Mouse (Mus musculus) CH12.LX (cell line): ENCODE results near the gene C3. TPM values are rescaled to one million over a fixed set of nuclear protein-coding genes. Genes with fewer than 3 reads are reported as not detected.
A peak's percentile ranks its signal among the peaks of the same experiment; 100 is the strongest.

ENCODE experiments used
- DNase-seq: peaks from one replicate; pipeline ENCODE4 v3.0.0-alpha.2; 2013; ENCODE audit errors: extremely low read depth
- H3K27ac ChIP-seq: 2 replicates; pipeline ENCODE4 v1.5.1; 2012; ENCODE audit warnings: low read depth, mild to moderate bottlenecking, control low read depth, moderate library complexity; ENCODE audit not compliant: insufficient read depth
- H3K27me3 ChIP-seq: replicated peaks from 2 replicates; pipeline ENCODE3; 2012; ENCODE audit warnings: inconsistent platforms
- H3K36me3 ChIP-seq, 2 experiments: replicated peaks in 1 of 2; 2 replicates each; pipeline versions ENCODE3 to v1.6.1; 2012; ENCODE audit warnings: inconsistent platforms in 1 of 2, low read length in 1 of 2, mild to moderate bottlenecking in 1 of 2, mixed read lengths in 1 of 2, moderate library complexity in 1 of 2; ENCODE audit not compliant: control insufficient read depth in 1 of 2, insufficient read depth in 1 of 2
- H3K4me1 ChIP-seq, 2 experiments: 2 replicates each; pipeline ENCODE4 v1.6.1; 2012; ENCODE audit warnings: inconsistent platforms in 1 of 2, moderate library complexity in 1 of 2; ENCODE audit not compliant: insufficient read depth in 2 of 2, control insufficient read depth in 1 of 2
- H3K4me2 ChIP-seq: 2 replicates; pipeline ENCODE4 v1.6.1; 2012; ENCODE audit warnings: low read depth, mild to moderate bottlenecking, control low read depth; ENCODE audit not compliant: poor library complexity, insufficient read depth, severe bottlenecking
- H3K4me3 ChIP-seq, 3 experiments: fragments of 150-350 bp in 1 of 3; sonication (generic) in 1 of 3; replicated peaks in 1 of 3; 2 replicates each; pipeline versions ENCODE3 to v1.5.1; 2011 to 2012; ENCODE audit warnings: low read depth in 2 of 3, low read length in 2 of 3, mild to moderate bottlenecking in 2 of 3, moderate library complexity in 2 of 3, control low read depth in 1 of 3, improper control_type of control experiment in 1 of 3, inconsistent platforms in 1 of 3, mixed read lengths in 1 of 3; ENCODE audit not compliant: poor library complexity in 1 of 3
- H3K79me2 ChIP-seq: replicated peaks from 2 replicates; pipeline ENCODE4 v1.6.1; 2012; ENCODE audit warnings: mild to moderate bottlenecking, moderate library complexity; ENCODE audit not compliant: control insufficient read depth, poor library complexity, insufficient read depth, severe bottlenecking; ENCODE audit errors: extremely low read depth
- H3K9ac ChIP-seq: 2 replicates; pipeline ENCODE4 v1.6.1; 2012; ENCODE audit warnings: low read depth, mild to moderate bottlenecking, control low read depth, moderate library complexity; ENCODE audit not compliant: insufficient read depth
- H3K9me3 ChIP-seq: replicated peaks from 2 replicates; pipeline ENCODE3; 2012; ENCODE audit warnings: low read length, inconsistent platforms, mixed read lengths
- BHLHE40 ChIP-seq: IDR thresholded peaks from 2 replicates; pipeline ENCODE4 v1.6.1; 2011; ENCODE audit warnings: mild to moderate bottlenecking, low read depth, low read length, improper control_type of control experiment
- CTCF ChIP-seq, 2 experiments: IDR thresholded peaks in 1 of 2; conservative IDR thresholded peaks in 1 of 2; 2 replicates each; pipeline ENCODE4 v1.5.1; 2011 to 2012; ENCODE audit warnings: low read depth in 2 of 2, low read length in 2 of 2, improper control_type of control experiment in 1 of 2, inconsistent platforms in 1 of 2, mild to moderate bottlenecking in 1 of 2, moderate library complexity in 1 of 2
- ETS1 ChIP-seq: conservative IDR thresholded peaks from 2 replicates; pipeline ENCODE4 v1.6.1; 2012; ENCODE audit warnings: low read depth, mild to moderate bottlenecking, inconsistent platforms, low read length, improper control_type of control experiment, moderate library complexity
- GABPA ChIP-seq: IDR thresholded peaks from 2 replicates; pipeline ENCODE4 v1.6.1; 2012; ENCODE audit warnings: low read depth, low read length, improper control_type of control experiment, inconsistent platforms; ENCODE audit not compliant: insufficient replicate concordance
- JUN ChIP-seq: IDR thresholded peaks from 2 replicates; pipeline ENCODE4 v1.6.1; 2011; ENCODE audit warnings: low read depth, mild to moderate bottlenecking, low read length, improper control_type of control experiment, moderate library complexity; ENCODE audit not compliant: insufficient read depth
- JUND ChIP-seq: conservative IDR thresholded peaks from 2 replicates; pipeline ENCODE4 v1.6.1; 2011; ENCODE audit warnings: low read depth, low read length, improper control_type of control experiment
- KAT2A ChIP-seq: IDR thresholded peaks from 2 replicates; pipeline ENCODE4 v1.6.1; 2012; ENCODE audit warnings: low read length, improper control_type of control experiment, inconsistent platforms; ENCODE audit not compliant: insufficient replicate concordance
- MAZ ChIP-seq: IDR thresholded peaks from 2 replicates; pipeline ENCODE4 v1.6.1; 2012; ENCODE audit warnings: low read depth, mild to moderate bottlenecking, inconsistent platforms, low read length, improper control_type of control experiment, moderate library complexity
- NELFE ChIP-seq: IDR thresholded peaks from 2 replicates; pipeline ENCODE4 v1.6.1; 2011; ENCODE audit warnings: low read depth, low read length, improper control_type of control experiment
- NRF1 ChIP-seq: IDR thresholded peaks from 2 replicates; pipeline ENCODE4 v1.6.1; 2014; ENCODE audit warnings: low read depth, mild to moderate bottlenecking, inconsistent platforms, low read length, improper control_type of control experiment, moderate library complexity
- POLR2A ChIP-seq: IDR thresholded peaks from 2 replicates; pipeline ENCODE4 v1.6.1; 2011; ENCODE audit warnings: low read depth, mild to moderate bottlenecking, improper control_type of control experiment, low read length
- POLR2AphosphoS2 ChIP-seq: IDR thresholded peaks from 2 replicates; pipeline ENCODE4 v1.6.1; 2011; ENCODE audit warnings: low read depth, low read length, improper control_type of control experiment
- RCOR1 ChIP-seq: conservative IDR thresholded peaks from 2 replicates; pipeline ENCODE4 v1.6.1; 2012; ENCODE audit warnings: low read depth, mild to moderate bottlenecking, inconsistent platforms, low read length, improper control_type of control experiment
- dilution Hi-C: fragments of 300-500 bp; cut with MboI; formaldehyde crosslinking; loops from 2 replicates; pipeline ENCODE4 v1.14.3; 2020; ENCODE audit warnings: low sequenced_read_pairs; ENCODE audit not compliant: extremely low pct_unique_long_range_greater_than_20kb, extremely low pct_ligation_motif_present
- in situ Hi-C: fragments of 300-500 bp; cut with MboI; formaldehyde crosslinking; loops from 3 replicates; pipeline ENCODE4 v1.14.3; 2019; ENCODE audit warnings: low sequenced_read_pairs, low pct_ligation_motif_present, low pct_unique_long_range_greater_than_20kb, mixed read lengths
- polyA plus RNA-seq: library from polyadenylated mRNA; unstranded; fragments of >175 nt; gene quantifications from 2 replicates; pipeline ENCODE4 v1.2.1, GENCODE M21; 2012; ENCODE audit warnings: low read depth; ENCODE audit not compliant: insufficient read length
- total RNA-seq, 2 experiments: library from RNA; depleted of rRNA; stranded (reverse); fragments of 300-350 nt in 1 of 2; fragments of >200 nt in 1 of 2; gene quantifications; 2 replicates each; pipeline ENCODE4 v1.2.3; 2012 to 2014

C3 gene
- total and polyA plus RNA-seq, 3 experiments: 1.2 to 5.4 (median 3.9) TPM

DNA sequence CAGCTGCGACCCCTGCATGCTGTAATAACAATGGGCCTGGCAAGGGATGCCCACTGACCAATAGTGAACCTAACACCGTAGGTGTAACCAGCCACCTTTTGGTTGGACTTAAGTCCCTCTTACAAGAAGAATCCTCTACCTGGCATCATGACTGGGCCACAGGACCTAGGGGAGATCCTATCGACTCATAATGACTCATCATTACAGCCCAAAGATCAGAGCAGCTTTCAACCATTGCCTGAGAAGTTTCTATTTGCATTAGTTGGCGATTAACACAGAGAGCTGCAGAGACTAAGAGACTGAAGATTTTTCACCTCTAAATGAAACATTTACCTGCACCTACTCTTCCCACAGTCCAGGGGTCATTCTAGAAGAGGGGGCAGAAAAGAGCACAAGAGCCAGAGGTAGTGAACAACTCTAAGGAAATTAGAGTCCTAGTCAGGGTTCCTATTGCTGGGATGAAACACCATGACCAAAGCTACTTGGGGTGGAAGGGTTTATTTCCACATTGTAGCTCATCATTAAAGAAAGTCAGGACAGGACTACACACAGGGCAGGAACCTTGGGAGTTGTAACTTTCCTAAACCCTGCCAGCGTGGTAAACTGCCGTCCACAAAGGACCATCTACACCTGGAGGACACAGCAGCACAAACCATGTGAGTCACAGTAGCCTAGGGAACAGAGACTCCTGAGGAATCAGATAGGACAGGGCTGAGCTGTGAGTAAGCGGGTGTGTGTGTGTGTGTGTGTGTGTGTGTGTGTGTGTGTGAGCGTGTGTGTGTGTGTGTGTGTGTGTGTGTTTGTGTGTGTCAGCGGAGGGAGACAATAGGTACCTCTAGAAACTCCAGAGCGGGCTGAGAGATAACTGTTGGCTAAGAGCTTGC is 25.9 kb downstream of the C3 start:
- peaks cover 2% of the 10 kb centered on the region for H3K27me3 ChIP-seq
- TF ChIP-seq POLR2AphosphoS2 (no peak), JUN (no peak), GABPA (no peak), BHLHE40 (no peak), RCOR1 (no peak), JUND (no peak), ETS1 (no peak), KAT2A (no peak), CTCF (conservative IDR thresholded peaks at IDR 0.05 in 1 of 2, IDR thresholded peaks at IDR 0.05 in 1 of 2; ENCODE audit: low read depth in 2 of 2, low read length in 2 of 2) (no peak), POLR2A (no peak), NELFE (no peak)
- H3K27ac ChIP-seq: no peak overlapping the region
- no peaks in the 10 kb centered on the region for H3K79me2 ChIP-seq
- H3K4me3 ChIP-seq: no peak overlapping the region
- H3K4me1 ChIP-seq: peaks cover 7 to 22% of the 10 kb centered on the region in 2 experiments; a peak in 3 of 4 replicates
- in situ Hi-C loops (loop anchor here (10.0 kb wide), 1 partner anchor 207 kb away; the partner anchor contains the start of genes Alkbh7 and Clpp), dilution Hi-C loops (no loop called here)
- peaks cover 5% of the 10 kb centered on the region for H3K9me3 ChIP-seq
- DNase-seq: no peak
- no peak overlapping the region for H3K9ac ChIP-seq
- H3K4me2 ChIP-seq: no peak overlapping the region
- H3K36me3 ChIP-seq: no peaks in the 10 kb centered on the region

DNA sequence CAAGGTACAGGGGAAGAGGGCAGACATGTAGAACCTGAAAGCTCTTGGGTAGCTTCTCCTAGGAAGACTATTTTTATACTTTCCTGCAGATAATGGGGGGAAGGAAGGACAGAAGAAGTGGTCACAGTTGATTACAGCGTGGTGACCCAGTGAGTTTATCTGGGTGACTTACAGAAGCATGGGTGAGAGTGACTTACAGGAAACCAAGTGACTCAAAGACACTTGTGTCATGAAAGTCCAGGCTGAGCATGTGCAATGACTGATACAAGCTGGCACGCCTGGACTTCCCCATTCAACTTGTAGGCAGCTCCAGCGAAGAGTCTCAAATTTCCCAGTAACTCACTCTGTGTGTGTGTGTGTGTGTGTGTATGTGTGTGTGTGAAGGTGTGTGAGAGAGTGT is 29.7 kb downstream of the C3 start:
- dilution Hi-C loops: no loop called here
- Histone ChIP-seq H3K4me3 (no peak overlapping the region), H3K27me3 (peaks cover 6% of the 10 kb centered on the region), H3K9me3 (peaks cover 5% of the 10 kb centered on the region), H3K4me1 (peaks cover 17 to 40% of the 10 kb centered on the region in 2 experiments), H3K27ac (no peak overlapping the region), H3K36me3 (no peaks in the 10 kb centered on the region), H3K4me2 (no peak overlapping the region), H3K79me2 (no peaks in the 10 kb centered on the region), H3K9ac (no peak overlapping the region)
- in situ Hi-C loops: no loop called here
- no peak for DNase-seq
- TF ChIP-seq MAZ (no peak), NRF1 (peak; percentile 62)
